Mouse (Mus musculus) ES-Bruce4 (cell line): ENCODE measurements around the gene Spats2.
"Not testable (repeated sequence)": the region's sequence is repeated elsewhere in the genome, so short reads cannot be mapped to it uniquely, and the experiment has no call there.

ENCODE experiments used
- CTCF ChIP-seq: IDR thresholded peaks from one replicate; pipeline ENCODE4 v1.8.1; 2011; ENCODE audit warnings: low read depth, low read length
- POLR2A ChIP-seq: IDR thresholded peaks from one replicate; pipeline ENCODE4 v1.8.1; 2011; ENCODE audit warnings: low read length; ENCODE audit not compliant: insufficient read depth

- TF ChIP-seq CTCF, POLR2A: not testable (repeated sequence)
Measured at GRCm38 (mm10) chr15:99154515-99154914, 28.8 kb downstream of the Spats2 start.
